Comparison of ENCODE assay signal across 10 mouse cellular contexts in genomic region chr6:53825213-53825612, GRCm38 (mm10). TPM values are rescaled to one million over a fixed set of nuclear protein-coding genes. Genes with fewer than 3 reads are reported as not detected.
DNase-seq lines count a peak whose midpoint lies in the region; ATAC-seq and TF ChIP-seq lines count a peak whose summit lies in the region.
"Had no signal": no experiment of that assay in that cellular context is flagged by ENCODE, and none has a peak within 500 bp of the region (broad histone marks: within the 10 kb centered on the region; RNA-seq: fewer than 3 reads in every experiment).

No protein-coding gene starts in this region.

- H3K4me2 ChIP-seq in hindbrain, postnatal 0 days (ENCODE audit: low read depth, low read length): no peak overlapping the region
- H3K4me2 ChIP-seq in hindbrain, embryonic 14.5 days (replicated peaks): no peak overlapping the region
- no peak overlapping the region for H3K4me2 ChIP-seq in midbrain, embryonic 14.5 days (ENCODE audit: low read length)
- no peak overlapping the region for H3K4me2 ChIP-seq in midbrain, embryonic 15.5 days
- H3K4me2 ChIP-seq: heart, embryonic 15.5 days had no signal

- no peaks in the 10 kb centered on the region for H3K36me3 ChIP-seq in hindbrain, postnatal 0 days (ENCODE audit: insufficient read depth, low read length)
- no peaks in the 10 kb centered on the region for H3K36me3 ChIP-seq in hindbrain, embryonic 14.5 days (replicated peaks; ENCODE audit: control insufficient read depth, insufficient read depth)
- no peaks in the 10 kb centered on the region for H3K36me3 ChIP-seq in midbrain, embryonic 14.5 days (ENCODE audit: control insufficient read depth, insufficient read depth, low read length)
- H3K36me3 ChIP-seq in midbrain, embryonic 15.5 days (replicated peaks): no peaks in the 10 kb centered on the region
- H3K36me3 ChIP-seq: heart, embryonic 15.5 days had no signal

- ATAC-seq in hindbrain, postnatal 0 days: peak; percentile 72; the same call in 1 of the 2 replicates
- no peak for ATAC-seq in hindbrain, embryonic 14.5 days (ENCODE audit: low FRiP score)
- ATAC-seq in midbrain, embryonic 14.5 days (ENCODE audit: low FRiP score, low TSS enrichment): no peak
- no peak for ATAC-seq in midbrain, embryonic 15.5 days (replicated peaks)

- 39% methylated on average over 4 of the region's 4 CpGs for WGBS in hindbrain, postnatal 0 days
- WGBS in hindbrain, embryonic 14.5 days: 75% methylated on average over 4 of the region's 4 CpGs
- WGBS in midbrain, embryonic 14.5 days: 77% methylated on average over 4 of the region's 4 CpGs
- WGBS in midbrain, embryonic 15.5 days: 63% methylated on average over 4 of the region's 4 CpGs

- H3K27ac ChIP-seq in hindbrain, postnatal 0 days: no peak overlapping the region
- no peak overlapping the region for H3K27ac ChIP-seq in hindbrain, embryonic 14.5 days
- no peak overlapping the region for H3K27ac ChIP-seq in midbrain, embryonic 14.5 days (replicated peaks; ENCODE audit: low read depth, low read length)
- H3K27ac ChIP-seq in midbrain, embryonic 15.5 days: no peak overlapping the region
- H3K27ac ChIP-seq: heart, embryonic 15.5 days had no signal

- H3K9ac ChIP-seq in hindbrain, postnatal 0 days (replicated peaks; ENCODE audit: low read length): no peak overlapping the region
- no peak overlapping the region for H3K9ac ChIP-seq in hindbrain, embryonic 14.5 days
- no peak overlapping the region for H3K9ac ChIP-seq in midbrain, embryonic 14.5 days (replicated peaks; ENCODE audit: low read length)
- no peak overlapping the region for H3K9ac ChIP-seq in midbrain, embryonic 15.5 days
- H3K9ac ChIP-seq: heart, embryonic 15.5 days had no signal

- no peaks in the 10 kb centered on the region for H3K27me3 ChIP-seq in hindbrain, postnatal 0 days (ENCODE audit: insufficient read depth, low read length)
- peaks cover 26% of the 10 kb centered on the region for H3K27me3 ChIP-seq in hindbrain, embryonic 14.5 days (ENCODE audit: control insufficient read depth, insufficient read depth, low read length)
- peaks cover 18% of the 10 kb centered on the region; the same call in 1 of the 2 replicates for H3K27me3 ChIP-seq in midbrain, embryonic 14.5 days (ENCODE audit: control insufficient read depth, insufficient read depth, low read length)
- H3K27me3 ChIP-seq in midbrain, embryonic 15.5 days (replicated peaks): peaks cover 19% of the 10 kb centered on the region

- peak; percentile 55 for DNase-seq in hindbrain, postnatal 0 days (ENCODE audit: low spot score)
- DNase-seq in hindbrain, embryonic 14.5 days (ENCODE audit: low spot score): no peak
- DNase-seq in right cerebral cortex, adult 18-20 months: peak; percentile 26
- no peak for DNase-seq in right cerebral cortex, postnatal 14 days
- DNase-seq in heart, adult 9 months (ENCODE audit: low spot score in 2 of 2): peak; percentile 58 to 61
- DNase-seq in lung, postnatal 4 days: peak; percentile 38 to 77
- no peak for DNase-seq in midbrain, embryonic 14.5 days
- DNase-seq: cerebellum, adult 9-11 months had no signal

- no peak for TF ChIP-seq CTCF in hindbrain, postnatal 0 days (IDR thresholded peaks at IDR 0.05; ENCODE audit: low read depth)

- H3K4me3 ChIP-seq in hindbrain, postnatal 0 days (ENCODE audit: low read length): no peak overlapping the region
- no peak overlapping the region for H3K4me3 ChIP-seq in hindbrain, embryonic 14.5 days (replicated peaks; ENCODE audit: low read length)
- no peak overlapping the region for H3K4me3 ChIP-seq in midbrain, embryonic 14.5 days (replicated peaks; ENCODE audit: low read depth, low read length)
- H3K4me3 ChIP-seq in midbrain, embryonic 15.5 days: no peak overlapping the region
- H3K4me3 ChIP-seq: heart, embryonic 15.5 days had no signal

- H3K4me1 ChIP-seq in hindbrain, postnatal 0 days (ENCODE audit: insufficient read depth, low read length): no peaks in the 10 kb centered on the region
- peaks cover 9% of the 10 kb centered on the region; the same call in 1 of the 2 replicates for H3K4me1 ChIP-seq in hindbrain, embryonic 14.5 days (replicated peaks; ENCODE audit: control insufficient read depth, insufficient read depth, low read length)
- peaks cover 8% of the 10 kb centered on the region for H3K4me1 ChIP-seq in midbrain, embryonic 14.5 days (ENCODE audit: control insufficient read depth, insufficient read depth, low read length)
- peaks cover 14% of the 10 kb centered on the region for H3K4me1 ChIP-seq in midbrain, embryonic 15.5 days

- H3K9me3 ChIP-seq in hindbrain, postnatal 0 days (ENCODE audit: low read length): no peaks in the 10 kb centered on the region
- 0 out of 2 replicates have a peak, but pooled peaks cover 3% of the 10 kb centered on the region for H3K9me3 ChIP-seq in hindbrain, embryonic 14.5 days (ENCODE audit: control insufficient read depth, low read length)
- H3K9me3 ChIP-seq in midbrain, embryonic 14.5 days (ENCODE audit: control insufficient read depth, low read length): no peaks in the 10 kb centered on the region
- no peaks in the 10 kb centered on the region for H3K9me3 ChIP-seq in midbrain, embryonic 15.5 days
- H3K9me3 ChIP-seq: heart, embryonic 15.5 days had no signal

RNA-seq across cellular contexts. Expression of gene Tril, which starts 4.6 kb away (rescaled TPM):
- 73.8 and 83.7 TPM in 2 replicates for total RNA-seq in hindbrain, postnatal 0 days (2014; rRNA removed)
- polyA plus RNA-seq in hindbrain, postnatal 0 days (2015; fragmentation: Nextera tagmentation; extraction: Ambion mirVana): 35.9 and 39.6 TPM in 2 replicates
- polyA plus RNA-seq in hindbrain, embryonic 14.5 days (2014; fragmentation: Nextera tagmentation; extraction: Ambion mirVana): 14.3 and 16.2 TPM in 2 replicates
- 8.4 and 12.8 TPM in 2 replicates for polyA plus RNA-seq in midbrain, embryonic 14.5 days (2014; fragmentation: Nextera tagmentation; extraction: Ambion mirVana)
- polyA plus RNA-seq in midbrain, embryonic 15.5 days (2015; fragmentation: Nextera tagmentation; extraction: Ambion mirVana): 13.1 and 13.9 TPM in 2 replicates

Comparison
In these comparisons a context has a peak if more than half of its experiments do, and no peak if none do; other contexts are left out.
1. DNase-seq: peak in hindbrain, postnatal 0 days (single experiment), right cerebral cortex, adult 18-20 months (single experiment), heart, adult 9 months (2 of 2) and lung, postnatal 4 days (2 of 2); none in hindbrain, embryonic 14.5 days (single experiment), right cerebral cortex, postnatal 14 days (single experiment) and midbrain, embryonic 14.5 days (single experiment).